Mouse (Mus musculus) forebrain, embryonic 10.5 days (tissue): ENCODE measurements around the gene Tmem163. TPM values are rescaled to one million over a fixed set of nuclear protein-coding genes. Genes with fewer than 3 reads are reported as not detected.

Source experiments
- polyA plus RNA-seq: library from polyadenylated mRNA; unstranded; fragments of >200 nt; fragmentation: Nextera tagmentation; extraction: Ambion mirVana; gene quantifications from 2 replicates; pipeline ENCODE4 v1.2.1, GENCODE M21; 2016

The Tmem163 gene
- polyA plus RNA-seq, 1 experiment from 2014 or later = 9.9 TPM

Other genes starting within 250 kb of the Tmem163 start
- gene Acmsd, start 49.9 kb upstream of the Tmem163 start, polyA plus RNA-seq = 0.07 and 0.46 TPM in 2 replicates
- gene Ccnt2, start 94.6 kb upstream of the Tmem163 start, polyA plus RNA-seq = 96.6 and 98.2 TPM in 2 replicates
- gene Map3k19, start 175.5 kb upstream of the Tmem163 start, polyA plus RNA-seq = not detected in 2 replicates
- gene Rab3gap1, start 189.2 kb upstream of the Tmem163 start, polyA plus RNA-seq = 15.5 and 15.7 TPM in 2 replicates